Mouse (Mus musculus) c-Kit-positive CD71-positive TER-119-negative erythroid progenitor cells, embryonic 14.5 days (primary cell): Measurements from ENCODE around the gene Ccdc85b.
"Not testable (repeated sequence)": the region's sequence is repeated elsewhere in the genome, so short reads cannot be mapped to it uniquely, and the experiment has no call there.

ENCODE experiments used
- DNase-seq: peaks from one replicate; pipeline ENCODE4 v3.0.0-alpha.2; 2013; ENCODE audit warnings: low read depth

Gene Ccdc85b

GRCm38 (mm10) chr19:5457746-5458442 lies at the start of gene Ccdc85b:
Gene Ccdc85b (minus strand): TSS chr19:5457894.
- DNase-seq = no peak

GRCm38 (mm10) chr19:5503687-5504086 lies 46.0 kb upstream of the Ccdc85b start, which contains the start of gene 1700020D05Rik:
Gene 1700020D05Rik (minus strand): TSS chr19:5503787.
- no peak for DNase-seq

GRCm38 (mm10) chr19:5500330-5500875 lies 42.7 kb upstream of the Ccdc85b start:
- DNase-seq = no peak

GRCm38 (mm10) chr19:5496052-5496370 lies 38.3 kb upstream of the Ccdc85b start:
- no peak for DNase-seq

GRCm38 (mm10) chr19:5495353-5496051 lies 37.8 kb upstream of the Ccdc85b start:
- DNase-seq = no peak

GRCm38 (mm10) chr19:5494314-5494713 lies 36.6 kb upstream of the Ccdc85b start:
- no peak for DNase-seq

- DNase-seq = not testable (repeated sequence)
Observed at GRCm38 (mm10) chr19:5493301-5493721, 35.6 kb upstream of the Ccdc85b start.

- no peak for DNase-seq
Observed at GRCm38 (mm10) chr19:5492641-5493040, 34.9 kb upstream of the Ccdc85b start.

GRCm38 (mm10) chr19:5490898-5491708 lies 33.4 kb upstream of the Ccdc85b start:
- peak; percentile 78 for DNase-seq

GRCm38 (mm10) chr19:5490313-5490897 lies 32.7 kb upstream of the Ccdc85b start, which contains the start of gene Cfl1:
Gene Cfl1 (plus strand): TSS chr19:5490455.
- DNase-seq = peak; percentile 93

- DNase-seq = not testable (repeated sequence)
Observed at GRCm38 (mm10) chr19:5489721-5490120, 32.0 kb upstream of the Ccdc85b start.

GRCm38 (mm10) chr19:5488878-5489571 lies 31.3 kb upstream of the Ccdc85b start:
- peak; percentile 97 for DNase-seq

GRCm38 (mm10) chr19:5487768-5488550 lies 30.3 kb upstream of the Ccdc85b start, which contains the start of gene Mus81:
Gene Mus81 (minus strand): TSS chr19:5488402.
- peak; percentile 98 for DNase-seq

- DNase-seq = no peak
Observed at GRCm38 (mm10) chr19:5486771-5487170, 29.1 kb upstream of the Ccdc85b start.

- DNase-seq = no peak
Observed at GRCm38 (mm10) chr19:5486286-5486685, 28.6 kb upstream of the Ccdc85b start.

GRCm38 (mm10) chr19:5485821-5486220 lies 28.1 kb upstream of the Ccdc85b start:
- DNase-seq = no peak

- DNase-seq = no peak
Observed at GRCm38 (mm10) chr19:5485371-5485770, 27.7 kb upstream of the Ccdc85b start.

- no peak for DNase-seq
Observed at GRCm38 (mm10) chr19:5484496-5484895, 26.8 kb upstream of the Ccdc85b start.

- DNase-seq = no peak
Observed at GRCm38 (mm10) chr19:5483386-5484359, 26.0 kb upstream of the Ccdc85b start.
